Mouse (Mus musculus) limb, embryonic 14.5 days (tissue): ENCODE data around the gene Plppr2. TPM values are rescaled to one million over a fixed set of nuclear protein-coding genes. Genes with fewer than 3 reads are reported as not detected.

ENCODE experiments used
- ATAC-seq: fragments of 200-750 bp; cut with Nextera tagmentation; 2 replicates; pipeline ENCODE4 v1.8.0; 2017; ENCODE audit warnings: low read depth, moderate number of reproducible peaks, moderate TSS enrichment; ENCODE audit not compliant: low FRiP score
- DNase-seq: peaks from one replicate; pipeline ENCODE4 v3.0.0-alpha.2; 2015; ENCODE audit warnings: low spot score
- H3K27ac ChIP-seq: fragments of 300-500 bp; sonication (generic); replicated peaks from 2 replicates; pipeline ENCODE4 v1.5.1; 2014; ENCODE audit warnings: low read depth, mild to moderate bottlenecking, low read length, moderate library complexity, mixed read lengths
- H3K27me3 ChIP-seq: fragments of 300-500 bp; sonication (generic); 2 replicates; pipeline ENCODE4 v1.6.1; 2014; ENCODE audit warnings: low read length, mixed read lengths; ENCODE audit not compliant: control insufficient read depth, insufficient read depth
- H3K36me3 ChIP-seq: fragments of 300-500 bp; sonication (generic); 2 replicates; pipeline ENCODE4 v1.6.1; 2014; ENCODE audit warnings: mild to moderate bottlenecking, low read length, moderate library complexity, mixed read lengths; ENCODE audit not compliant: control insufficient read depth, insufficient read depth
- H3K4me1 ChIP-seq: fragments of 300-500 bp; sonication (generic); 2 replicates; pipeline ENCODE4 v1.6.1; 2014; ENCODE audit warnings: antibody characterized with exemption, low read length, mixed read lengths; ENCODE audit not compliant: control insufficient read depth, insufficient read depth
- H3K4me2 ChIP-seq: fragments of 300-500 bp; sonication (generic); replicated peaks from 2 replicates; pipeline ENCODE4 v1.6.1; 2014; ENCODE audit warnings: low read depth, mild to moderate bottlenecking, low read length, moderate library complexity; ENCODE audit not compliant: severe bottlenecking
- H3K4me3 ChIP-seq: fragments of 300-500 bp; sonication (generic); replicated peaks from 2 replicates; pipeline ENCODE4 v1.5.1; 2014; ENCODE audit warnings: low read length
- H3K9ac ChIP-seq: fragments of 300-500 bp; sonication (generic); 2 replicates; pipeline ENCODE4 v1.6.1; 2014; ENCODE audit warnings: mild to moderate bottlenecking, low read depth, low read length, moderate library complexity; ENCODE audit not compliant: severe bottlenecking
- H3K9me3 ChIP-seq: fragments of 300-500 bp; sonication (generic); 2 replicates; pipeline ENCODE4 v1.6.1; 2016; ENCODE audit warnings: low read length; ENCODE audit not compliant: control insufficient read depth
- POLR2A ChIP-seq: fragments of 200-500 bp; IDR thresholded peaks from 2 replicates; pipeline ENCODE4 v1.8.0; 2012; ENCODE audit warnings: inconsistent platforms, mild to moderate bottlenecking, moderate library complexity, borderline replicate concordance; ENCODE audit not compliant: insufficient read depth, insufficient read length; ENCODE audit errors: extremely low read depth
- WGBS: fragments of 180-500 bp; shearing (Covaris S2); extraction: QIAGEN DNeasy Blood & Tissue Kit; methylation state at CpG from one replicate; pipeline ENCODE4 v1.1.7; 2014; 5-methylcytosine and 5-hydroxymethylcytosine counted together
- polyA plus RNA-seq, 2 experiments: library from polyadenylated mRNA; depleted of rRNA in 1 of 2; stranded (reverse) in 1 of 2; unstranded in 1 of 2; fragments of >200 nt; fragmentation: Nextera tagmentation in 1 of 2; extraction: Ambion mirVana in 1 of 2; gene quantifications; 2 replicates each; pipeline versions ENCODE4 v1.2.1 to v1.2.3; 2012 to 2014

Gene Plppr2
- polyA plus RNA-seq, 2 experiments = 8.7 to 31.7 TPM

GRCm38 (mm10) chr9:21938234-21938855, 1.5 kb downstream of the Plppr2 start:
- H3K9me3 ChIP-seq = no peaks in the 10 kb centered on the region
- no peaks in the 10 kb centered on the region for H3K27me3 ChIP-seq
- no peak overlapping the region for H3K27ac ChIP-seq
- 82% methylated on average over 4 of the region's 4 CpGs for WGBS
- no peak overlapping the region for H3K9ac ChIP-seq
- no peak overlapping the region for H3K4me2 ChIP-seq
- no peak for TF ChIP-seq POLR2A
- DNase-seq = no peak
- H3K36me3 ChIP-seq = peaks cover 8% of the 10 kb centered on the region; the same call in 1 of the 2 replicates
- no peak overlapping the region for H3K4me3 ChIP-seq
- no peak for ATAC-seq
- peaks cover 3% of the 10 kb centered on the region; the same call in 1 of the 2 replicates for H3K4me1 ChIP-seq

DNA sequence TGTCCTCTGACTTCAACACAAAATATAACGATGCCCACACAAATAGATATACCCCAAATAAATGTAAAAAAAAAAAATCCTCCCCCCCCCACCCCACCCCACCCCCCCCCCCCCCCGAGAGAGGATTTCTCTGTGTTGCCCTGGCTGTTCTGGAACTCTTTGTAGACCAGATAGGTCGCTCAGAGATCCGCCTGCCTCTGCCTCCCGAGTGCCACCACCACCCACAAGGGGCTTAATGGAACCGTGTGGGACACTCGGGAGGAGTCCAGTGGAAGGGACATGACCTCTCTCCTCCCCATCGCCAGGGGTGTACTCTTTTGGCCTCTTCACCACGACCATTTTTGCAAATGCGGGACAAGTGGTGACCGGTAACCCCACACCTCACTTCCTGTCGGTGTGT, 6.2 kb downstream of the Plppr2 start:
- Histone ChIP-seq H3K9me3 (no peaks in the 10 kb centered on the region), H3K27me3 (no peaks in the 10 kb centered on the region), H3K27ac (no peak overlapping the region), H3K9ac (no peak overlapping the region), H3K36me3 (peaks cover 8% of the 10 kb centered on the region; the same call in 1 of the 2 replicates), H3K4me3 (no peak overlapping the region), H3K4me2 (no peak overlapping the region), H3K4me1 (no peaks in the 10 kb centered on the region)
- TF ChIP-seq POLR2A = no peak
- 77% methylated on average over 11 of the region's 12 CpGs for WGBS
- no peak for ATAC-seq
- no peak for DNase-seq

- no peak for TF ChIP-seq POLR2A
- DNase-seq (no peak), ATAC-seq (no peak)
- no peak overlapping the region for H3K9ac ChIP-seq
- no peaks in the 10 kb centered on the region for H3K27me3 ChIP-seq
- H3K4me2 ChIP-seq = no peak overlapping the region
- no peak overlapping the region for H3K27ac ChIP-seq
- no peaks in the 10 kb centered on the region for H3K9me3 ChIP-seq
- H3K36me3 ChIP-seq = peaks cover 8% of the 10 kb centered on the region; the same call in 1 of the 2 replicates
- H3K4me3 ChIP-seq = no peak overlapping the region
- 42% methylated on average over 12 of the region's 12 CpGs for WGBS
- no peaks in the 10 kb centered on the region for H3K4me1 ChIP-seq
Observed at GRCm38 (mm10) chr9:21943638-21944037, 6.8 kb downstream of the Plppr2 start.

- WGBS = 23% methylated on average over 23 of the region's 23 CpGs
- H3K9me3 ChIP-seq = no peaks in the 10 kb centered on the region
- DNase-seq = no peak
- no peak overlapping the region for H3K4me2 ChIP-seq
- H3K9ac ChIP-seq = no peak overlapping the region
- H3K36me3 ChIP-seq = peaks cover 8% of the 10 kb centered on the region; the same call in 1 of the 2 replicates
- H3K4me1 ChIP-seq = no peaks in the 10 kb centered on the region
- ATAC-seq = no peak
- H3K27me3 ChIP-seq = no peaks in the 10 kb centered on the region
- no peak overlapping the region for H3K4me3 ChIP-seq
- TF ChIP-seq POLR2A = no peak
- no peak overlapping the region for H3K27ac ChIP-seq
Observed at GRCm38 (mm10) chr9:21944267-21944666, 7.4 kb downstream of the Plppr2 start.

- DNase-seq (no peak), ATAC-seq (no peak)
- Histone ChIP-seq H3K27me3 (no peaks in the 10 kb centered on the region), H3K4me2 (no peak overlapping the region), H3K9ac (no peak overlapping the region), H3K27ac (no peak overlapping the region), H3K4me1 (no peaks in the 10 kb centered on the region), H3K4me3 (no peak overlapping the region), H3K9me3 (no peaks in the 10 kb centered on the region), H3K36me3 (no peaks in the 10 kb centered on the region)
- no peak for TF ChIP-seq POLR2A
- 7% methylated on average over 22 of the region's 28 CpGs for WGBS
Observed at GRCm38 (mm10) chr9:21947540-21948130, 10.8 kb downstream of the Plppr2 start.
